Mouse (Mus musculus): ENCODE data around the gene Gm38119. TPM values are rescaled to one million over a fixed set of nuclear protein-coding genes. Genes with fewer than 3 reads are reported as not detected.
A peak's percentile ranks its signal among the peaks of the same experiment; 100 is the strongest.

Gm38119 gene
- not detected for polyA plus RNA-seq (2017; shearing (Covaris generic))

- no peak for ATAC-seq
Observed at GRCm38 (mm10) chr3:92738996-92739395, at the start of gene Gm38119. Gm38119 (minus strand) TSS chr3:92739096.

GRCm38 (mm10) chr3:92778799-92779198 is 39.9 kb upstream of the Gm38119 start, which contains the start of gene Lce1i:
Lce1i (minus strand) TSS chr3:92778899.
- no peak for ATAC-seq

GRCm38 (mm10) chr3:92771573-92771972 is 32.7 kb upstream of the Gm38119 start:
- no peak for ATAC-seq

DNA sequence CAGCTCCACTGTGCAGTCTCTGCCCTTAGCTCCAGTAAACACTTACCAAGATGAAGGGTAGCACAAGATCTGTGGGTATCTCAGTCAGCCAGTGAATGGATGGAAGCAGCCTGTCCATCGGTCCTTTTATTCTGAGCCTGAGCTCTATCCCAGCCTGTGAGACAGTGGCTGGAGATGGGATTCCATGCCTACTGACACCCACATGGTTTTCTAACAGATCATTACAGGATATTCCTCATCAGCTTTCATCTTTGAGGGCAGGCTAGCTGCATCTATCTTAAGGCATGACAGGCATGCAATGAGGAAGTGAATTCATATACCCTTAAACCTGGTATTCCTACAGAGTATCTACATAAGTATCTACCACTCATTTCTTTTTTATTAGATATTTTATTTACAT is 26.1 kb upstream of the Gm38119 start, which contains the start of gene Lce1h:
Gene Lce1h, minus strand, starts transcription at position 101 of the 400 bp plus-strand sequence.
- no peak for ATAC-seq

DNA sequence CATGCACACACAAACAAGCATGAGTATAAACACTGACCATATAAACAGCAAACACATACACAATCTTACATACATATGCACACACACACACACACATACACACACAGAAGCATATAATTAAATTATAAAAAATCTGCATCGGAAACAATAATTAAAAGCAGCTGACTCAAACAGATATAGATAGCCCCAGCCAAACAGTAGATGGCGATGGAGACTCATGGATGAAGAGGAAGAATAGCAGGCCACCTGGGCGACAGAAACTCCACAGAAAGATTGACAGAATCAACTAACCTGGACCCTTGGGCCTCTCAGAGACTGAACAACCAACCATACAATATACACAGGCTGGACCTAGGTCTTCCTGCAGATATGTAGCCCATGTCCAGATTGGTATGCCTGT is 14.3 kb upstream of the Gm38119 start:
- no peak for ATAC-seq

- no peak for ATAC-seq
Observed at GRCm38 (mm10) chr3:92752238-92752637, 13.3 kb upstream of the Gm38119 start, which contains the start of gene Lce1g. Lce1g (minus strand) TSS chr3:92752338.

- no peak for ATAC-seq
Observed at GRCm38 (mm10) chr3:92722631-92723030, 16.3 kb downstream of the Gm38119 start.

- no peak for ATAC-seq
Observed at GRCm38 (mm10) chr3:92720250-92720649, 18.6 kb downstream of the Gm38119 start, which contains the start of gene Lce1f. Lce1f (minus strand) TSS chr3:92720350.

GRCm38 (mm10) chr3:92715122-92715521 is 23.8 kb downstream of the Gm38119 start:
- no peak for ATAC-seq

DNA sequence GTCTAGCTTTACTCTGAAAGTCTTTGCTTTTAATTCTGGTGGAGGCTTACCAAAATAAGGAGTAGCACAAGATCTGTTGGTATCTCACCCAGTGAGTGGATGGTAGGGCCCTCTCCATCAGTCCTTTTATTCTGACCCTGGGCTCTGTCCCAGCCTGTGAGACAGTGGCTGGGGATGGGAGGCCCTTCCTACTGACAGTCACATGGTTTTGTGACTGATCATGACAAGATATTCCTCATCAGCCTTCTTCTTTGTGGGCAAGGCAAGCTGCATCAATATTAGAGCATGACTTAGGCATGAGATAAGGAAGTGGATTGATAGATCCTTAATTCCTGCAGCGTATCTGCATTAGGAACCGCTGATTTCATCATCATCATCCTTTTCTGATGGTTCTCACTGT is 29.9 kb downstream of the Gm38119 start, which contains the start of gene Lce1e:
Gene Lce1e, minus strand, starts transcription at position 101 of the 400 bp plus-strand sequence.
- ATAC-seq: no peak

DNA sequence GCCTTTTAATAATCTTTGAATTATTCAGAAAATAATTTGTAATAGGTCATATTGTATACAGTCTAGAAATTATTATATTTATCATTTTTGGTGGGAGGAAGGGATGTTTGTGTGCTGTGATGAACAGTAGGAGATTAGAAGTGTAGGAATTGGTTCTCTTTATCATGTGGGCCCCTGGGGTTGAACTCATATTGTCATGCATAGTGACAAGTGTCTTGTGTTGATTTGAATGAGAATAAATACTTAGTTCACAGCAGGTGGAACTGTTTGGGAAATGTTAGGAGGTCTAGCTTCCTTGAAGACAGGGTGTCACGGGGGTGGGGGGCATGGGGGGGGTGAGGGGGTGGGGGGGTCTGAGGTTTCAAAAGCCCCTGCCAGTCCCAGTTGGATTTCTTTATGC is 44.3 kb downstream of the Gm38119 start:
- ATAC-seq: no peak

DNA sequence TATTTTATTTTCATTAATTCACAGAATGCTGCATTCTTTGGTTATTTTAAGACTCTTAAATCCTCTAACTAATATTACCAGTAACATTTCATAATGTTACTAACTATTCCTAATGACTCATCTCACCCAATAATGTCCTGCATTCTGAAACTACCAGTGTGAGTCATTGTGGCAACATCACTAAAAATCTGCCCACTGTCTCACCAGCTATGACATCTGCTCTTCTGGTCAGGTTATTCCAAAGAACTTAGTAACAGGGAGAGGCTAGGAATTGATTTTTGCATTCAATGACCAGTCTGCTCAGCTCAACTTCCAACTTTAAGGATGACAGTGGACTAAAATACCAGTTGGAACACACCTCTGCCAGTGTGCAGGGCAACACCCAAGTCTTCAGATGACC is 47.2 kb downstream of the Gm38119 start:
- ATAC-seq: no peak

DNA sequence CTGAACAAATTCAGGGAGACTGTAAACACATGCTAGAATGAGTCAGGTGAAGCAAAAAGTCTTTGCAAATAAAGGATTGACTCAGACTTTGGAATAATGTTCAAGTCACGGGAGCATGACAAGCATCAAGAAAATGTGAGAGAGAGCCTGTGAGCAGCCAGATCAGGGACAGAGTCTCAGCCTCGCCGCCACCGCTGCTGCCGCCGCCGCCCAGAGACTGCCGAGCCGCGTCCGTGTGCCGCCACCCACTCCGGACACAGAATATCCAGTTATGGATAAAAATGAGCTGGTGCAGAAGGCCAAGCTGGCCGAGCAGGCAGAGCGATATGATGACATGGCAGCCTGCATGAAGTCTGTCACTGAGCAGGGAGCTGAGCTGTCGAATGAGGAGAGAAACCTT is 49.7 kb downstream of the Gm38119 start:
- peak; percentile 39 for ATAC-seq

Other genes starting within 250 kb of the Gm38119 start
- not detected for gene Sprr4, start 238.6 kb downstream of the Gm38119 start, polyA plus RNA-seq (2017; shearing (Covaris generic))
- gene 2310046K23Rik, start 204.6 kb downstream of the Gm38119 start, polyA plus RNA-seq (2017; shearing (Covaris generic)): not detected
- gene Ivl, start 165.4 kb downstream of the Gm38119 start, polyA plus RNA-seq (2017; shearing (Covaris generic)): not detected
- not detected for gene Smcp, start 150.1 kb downstream of the Gm38119 start, polyA plus RNA-seq (2017; shearing (Covaris generic))
- gene 2210017I01Rik, start 131.6 kb downstream of the Gm38119 start, polyA plus RNA-seq (2017; shearing (Covaris generic)): not detected
- gene Lce6a, start 117.4 kb downstream of the Gm38119 start, polyA plus RNA-seq (2017; shearing (Covaris generic)): not detected
- gene Lce1a1, start 90.8 kb downstream of the Gm38119 start, polyA plus RNA-seq (2017; shearing (Covaris generic)): not detected
- gene Lce1b, start 82.2 kb downstream of the Gm38119 start, polyA plus RNA-seq (2017; shearing (Covaris generic)): not detected
- not detected for gene Lce1a2, start 68.8 kb downstream of the Gm38119 start, polyA plus RNA-seq (2017; shearing (Covaris generic))
- gene Lce1c, start 59.8 kb downstream of the Gm38119 start, polyA plus RNA-seq (2017; shearing (Covaris generic)): not detected
- not detected for gene Lce1d, start 51.9 kb downstream of the Gm38119 start, polyA plus RNA-seq (2017; shearing (Covaris generic))
- not detected for gene Lce1e, start 30.0 kb downstream of the Gm38119 start, polyA plus RNA-seq (2017; shearing (Covaris generic))
- not detected for gene Lce1f, start 18.7 kb downstream of the Gm38119 start, polyA plus RNA-seq (2017; shearing (Covaris generic))
- gene Lce1g, start 13.2 kb upstream of the Gm38119 start, polyA plus RNA-seq (2017; shearing (Covaris generic)): not detected
- not detected for gene Lce1h, start 26.0 kb upstream of the Gm38119 start, polyA plus RNA-seq (2017; shearing (Covaris generic))
- not detected for gene Lce1i, start 39.8 kb upstream of the Gm38119 start, polyA plus RNA-seq (2017; shearing (Covaris generic))
- gene Lce1j, start 51.4 kb upstream of the Gm38119 start, polyA plus RNA-seq (2017; shearing (Covaris generic)): not detected
- gene Lce1k, start 68.8 kb upstream of the Gm38119 start, polyA plus RNA-seq (2017; shearing (Covaris generic)): not detected
- not detected for gene Kprp, start 88.2 kb upstream of the Gm38119 start, polyA plus RNA-seq (2017; shearing (Covaris generic))
- gene Lce1l, start 112.2 kb upstream of the Gm38119 start, polyA plus RNA-seq (2017; shearing (Covaris generic)): not detected
- not detected for gene 2310050C09Rik, start 131.1 kb upstream of the Gm38119 start, polyA plus RNA-seq (2017; shearing (Covaris generic))
- gene Lce3a, start 187.1 kb upstream of the Gm38119 start, polyA plus RNA-seq (2017; shearing (Covaris generic)): not detected
- not detected for gene Lce3b, start 193.9 kb upstream of the Gm38119 start, polyA plus RNA-seq (2017; shearing (Covaris generic))
- gene Lce3c, start 205.4 kb upstream of the Gm38119 start, polyA plus RNA-seq (2017; shearing (Covaris generic)): not detected
- not detected for gene Lce3d, start 218.3 kb upstream of the Gm38119 start, polyA plus RNA-seq (2017; shearing (Covaris generic))
- gene Lce3e, start 228.0 kb upstream of the Gm38119 start, polyA plus RNA-seq (2017; shearing (Covaris generic)): not detected

Data from CD4-positive, CD25-positive, alpha-beta regulatory T cell, adult 4 months (primary cell).